Mouse (Mus musculus) kidney, embryonic 16.5 days (tissue): ENCODE results near the gene Slc7a6. TPM values are rescaled to one million over a fixed set of nuclear protein-coding genes. Genes with fewer than 3 reads are reported as not detected.
A peak's percentile ranks its signal among the peaks of the same experiment; 100 is the strongest.
"Not testable (repeated sequence)": the region's sequence is repeated elsewhere in the genome, so short reads cannot be mapped to it uniquely, and the experiment has no call there.

Source experiments
- ATAC-seq: fragments of 200-750 bp; cut with Nextera tagmentation; 2 replicates; pipeline ENCODE4 v1.8.0; 2017; ENCODE audit warnings: moderate TSS enrichment; ENCODE audit not compliant: low FRiP score, low TSS enrichment
- H3K27ac ChIP-seq: fragments of 300-500 bp; sonication (generic); 2 replicates; pipeline ENCODE4 v1.5.1; 2014; ENCODE audit warnings: low read length
- H3K27me3 ChIP-seq: fragments of 300-500 bp; sonication (generic); 2 replicates; pipeline ENCODE4 v1.6.1; 2014; ENCODE audit warnings: low read length, control low read depth, mixed read lengths; ENCODE audit not compliant: insufficient read depth
- H3K36me3 ChIP-seq: fragments of 300-500 bp; sonication (generic); 2 replicates; pipeline ENCODE4 v1.6.1; 2014; ENCODE audit warnings: low read length, control low read depth, mixed read lengths; ENCODE audit not compliant: insufficient read depth
- H3K4me1 ChIP-seq: fragments of 300-500 bp; sonication (generic); 2 replicates; pipeline ENCODE4 v1.6.1; 2014; ENCODE audit warnings: low read length, control low read depth, mixed read lengths; ENCODE audit not compliant: insufficient read depth
- H3K4me2 ChIP-seq: fragments of 300-500 bp; sonication (generic); replicated peaks from 2 replicates; pipeline ENCODE4 v1.6.1; 2014; ENCODE audit warnings: low read depth, low read length
- H3K4me3 ChIP-seq: fragments of 300-500 bp; sonication (generic); 2 replicates; pipeline ENCODE4 v1.5.1; 2014; ENCODE audit warnings: mild to moderate bottlenecking, low read length
- H3K9ac ChIP-seq: fragments of 300-500 bp; sonication (generic); replicated peaks from 2 replicates; pipeline ENCODE4 v1.6.1; 2014; ENCODE audit warnings: low read length
- H3K9me3 ChIP-seq: fragments of 300-500 bp; sonication (generic); 2 replicates; pipeline ENCODE4 v1.6.1; 2016; ENCODE audit warnings: low read length, control low read depth
- WGBS: fragments of 180-500 bp; shearing (Covaris S2); extraction: QIAGEN DNeasy Blood & Tissue Kit; methylation state at CpG from one replicate; pipeline ENCODE4 v1.1.7; 2014; 5-methylcytosine and 5-hydroxymethylcytosine counted together
- polyA plus RNA-seq: library from polyadenylated mRNA; unstranded; fragments of >200 nt; fragmentation: Nextera tagmentation; extraction: Ambion mirVana; gene quantifications from 2 replicates; pipeline ENCODE4 v1.2.1, GENCODE M21; 2015

Gene Slc7a6
- polyA plus RNA-seq, 1 experiment from 2014 or later: 49.9 TPM

- no peaks in the 10 kb centered on the region for H3K9me3 ChIP-seq
- H3K4me3 ChIP-seq: no peak overlapping the region
- no peak overlapping the region for H3K27ac ChIP-seq
- H3K4me1 ChIP-seq: no peaks in the 10 kb centered on the region
- no peak overlapping the region for H3K9ac ChIP-seq
- no peak overlapping the region for H3K4me2 ChIP-seq
- ATAC-seq: peak; percentile 46; the same call in 1 of the 2 replicates
- H3K36me3 ChIP-seq: peaks cover 44% of the 10 kb centered on the region
- 7% methylated on average over 1 of the region's 1 CpGs for WGBS
- no peaks in the 10 kb centered on the region for H3K27me3 ChIP-seq
Measured at GRCm38 (mm10) chr8:106198741-106199140, 30.1 kb downstream of the Slc7a6 start.

- not testable (repeated sequence) for H3K27me3 ChIP-seq, H3K9me3 ChIP-seq, H3K27ac ChIP-seq, H3K9ac ChIP-seq, H3K4me2 ChIP-seq, H3K4me1 ChIP-seq, ATAC-seq, H3K4me3 ChIP-seq
- 77% methylated on average over 3 of the region's 3 CpGs for WGBS
- H3K36me3 ChIP-seq: peaks cover 50% of the 10 kb centered on the region
Measured at GRCm38 (mm10) chr8:106199596-106199995, 30.9 kb downstream of the Slc7a6 start.

GRCm38 (mm10) chr8:106210035-106210731 is 41.5 kb downstream of the Slc7a6 start:
- Histone ChIP-seq H3K36me3 (peaks cover 19% of the 10 kb centered on the region), H3K4me2 (peak overlapping the region; percentile 77), H3K9me3 (no peaks in the 10 kb centered on the region), H3K4me1 (peaks cover 8% of the 10 kb centered on the region), H3K27ac (peak overlapping the region; percentile 91), H3K27me3 (no peaks in the 10 kb centered on the region), H3K9ac (peak overlapping the region; percentile 82), H3K4me3 (peak overlapping the region; percentile 78)
- ATAC-seq: peak; percentile 68
- under 1% methylated on average over 35 of the region's 35 CpGs for WGBS

- peak within 1 kb of the TSS; percentile 78 for H3K4me3 ChIP-seq
- H3K27ac ChIP-seq: peak within 1 kb of the TSS; percentile 91
- H3K9me3 ChIP-seq: no peaks in the 10 kb centered on the region
- peak; percentile 99 for ATAC-seq
- peak within 1 kb of the TSS; percentile 77 for H3K4me2 ChIP-seq
- peak within 1 kb of the TSS; percentile 82 for H3K9ac ChIP-seq
- H3K4me1 ChIP-seq: peaks cover 8% of the 10 kb centered on the region
- peaks cover 22% of the 10 kb centered on the region for H3K36me3 ChIP-seq
- H3K27me3 ChIP-seq: no peaks in the 10 kb centered on the region
- under 1% methylated on average over 52 of the region's 52 CpGs for WGBS
Measured at GRCm38 (mm10) chr8:106210821-106211345, 42.2 kb downstream of the Slc7a6 start, which contains the start of the genes Slc7a6os and Prmt7. Gene Slc7a6os (minus strand): TSS chr8:106210935. Gene Prmt7 (plus strand): TSS chr8:106210936.

- Histone ChIP-seq H3K4me1 (peaks cover 8% of the 10 kb centered on the region), H3K4me3 (peak overlapping the region; percentile 78), H3K27ac (peak overlapping the region; percentile 91; the same call in 1 of the 2 replicates), H3K9ac (peak overlapping the region; percentile 82), H3K27me3 (no peaks in the 10 kb centered on the region), H3K4me2 (peak overlapping the region; percentile 77), H3K36me3 (peaks cover 25% of the 10 kb centered on the region), H3K9me3 (no peaks in the 10 kb centered on the region)
- WGBS: 3% methylated on average over 13 of the region's 13 CpGs
- ATAC-seq: no peak
Measured at GRCm38 (mm10) chr8:106211421-106211820, 42.8 kb downstream of the Slc7a6 start.

- H3K4me1 ChIP-seq: peaks cover 8% of the 10 kb centered on the region
- no peak overlapping the region for H3K27ac ChIP-seq
- H3K4me3 ChIP-seq: no peak overlapping the region
- ATAC-seq: no peak
- no peak overlapping the region for H3K4me2 ChIP-seq
- H3K9ac ChIP-seq: no peak overlapping the region
- no peaks in the 10 kb centered on the region for H3K9me3 ChIP-seq
- WGBS: 90% methylated on average over 3 of the region's 3 CpGs
- H3K36me3 ChIP-seq: peaks cover 29% of the 10 kb centered on the region
- no peaks in the 10 kb centered on the region for H3K27me3 ChIP-seq
Measured at GRCm38 (mm10) chr8:106213959-106214358, 45.3 kb downstream of the Slc7a6 start.

GRCm38 (mm10) chr8:106219620-106220019 is 51.0 kb downstream of the Slc7a6 start:
- H3K27ac ChIP-seq: no peak overlapping the region
- no peak for ATAC-seq
- WGBS: 95% methylated on average over 3 of the region's 3 CpGs
- no peak overlapping the region for H3K4me2 ChIP-seq
- H3K27me3 ChIP-seq: no peaks in the 10 kb centered on the region
- H3K4me3 ChIP-seq: no peak overlapping the region
- no peak overlapping the region for H3K9ac ChIP-seq
- no peaks in the 10 kb centered on the region for H3K4me1 ChIP-seq
- peaks cover 49% of the 10 kb centered on the region for H3K36me3 ChIP-seq
- no peaks in the 10 kb centered on the region for H3K9me3 ChIP-seq

GRCm38 (mm10) chr8:106226589-106226988 is 57.9 kb downstream of the Slc7a6 start:
- no peak overlapping the region for H3K9ac ChIP-seq
- no peaks in the 10 kb centered on the region for H3K4me1 ChIP-seq
- no peak overlapping the region for H3K4me2 ChIP-seq
- no peak overlapping the region for H3K27ac ChIP-seq
- no peaks in the 10 kb centered on the region for H3K9me3 ChIP-seq
- ATAC-seq: no peak
- H3K36me3 ChIP-seq: peaks cover 43% of the 10 kb centered on the region
- H3K27me3 ChIP-seq: no peaks in the 10 kb centered on the region
- WGBS: 48% methylated on average over 9 of the region's 9 CpGs
- H3K4me3 ChIP-seq: no peak overlapping the region

GRCm38 (mm10) chr8:106231536-106231935 is 62.9 kb downstream of the Slc7a6 start:
- ATAC-seq: no peak
- Histone ChIP-seq H3K4me3 (no peak overlapping the region), H3K4me1 (no peaks in the 10 kb centered on the region), H3K9me3 (no peaks in the 10 kb centered on the region), H3K9ac (no peak overlapping the region), H3K27ac (no peak overlapping the region), H3K27me3 (no peaks in the 10 kb centered on the region), H3K36me3 (peaks cover 39% of the 10 kb centered on the region), H3K4me2 (no peak overlapping the region)
- WGBS: 57% methylated on average over 7 of the region's 7 CpGs

- WGBS: 53% methylated on average over 3 of the region's 3 CpGs
- no peak for ATAC-seq
- peaks cover 36% of the 10 kb centered on the region for H3K36me3 ChIP-seq
Measured at GRCm38 (mm10) chr8:106232751-106233150, 64.1 kb downstream of the Slc7a6 start.

More at GRCm38 (mm10) chr8:106232751-106233150, 64.1 kb downstream of the Slc7a6 start:
- H3K27me3 ChIP-seq: no peaks in the 10 kb centered on the region
- H3K27ac ChIP-seq: no peak overlapping the region
- H3K4me3 ChIP-seq: no peak overlapping the region
- no peak overlapping the region for H3K4me2 ChIP-seq
- H3K4me1 ChIP-seq: no peaks in the 10 kb centered on the region
- H3K9me3 ChIP-seq: no peaks in the 10 kb centered on the region
- no peak overlapping the region for H3K9ac ChIP-seq
